Mouse (Mus musculus) kidney, postnatal 36 days (tissue): ENCODE data around the gene Adck1.
A peak's percentile ranks its signal among the peaks of the same experiment; 100 is the strongest.
"Not testable (repeated sequence)": the region's sequence is repeated elsewhere in the genome, so short reads cannot be mapped to it uniquely, and the experiment has no call there.

ENCODE experiments used
- DNase-seq, 2 experiments: peaks; one replicate each; pipeline ENCODE4 v3.0.0; 2021 to 2022; ENCODE audit warnings: mixed read lengths in 2 of 2

Gene Adck1

DNA sequence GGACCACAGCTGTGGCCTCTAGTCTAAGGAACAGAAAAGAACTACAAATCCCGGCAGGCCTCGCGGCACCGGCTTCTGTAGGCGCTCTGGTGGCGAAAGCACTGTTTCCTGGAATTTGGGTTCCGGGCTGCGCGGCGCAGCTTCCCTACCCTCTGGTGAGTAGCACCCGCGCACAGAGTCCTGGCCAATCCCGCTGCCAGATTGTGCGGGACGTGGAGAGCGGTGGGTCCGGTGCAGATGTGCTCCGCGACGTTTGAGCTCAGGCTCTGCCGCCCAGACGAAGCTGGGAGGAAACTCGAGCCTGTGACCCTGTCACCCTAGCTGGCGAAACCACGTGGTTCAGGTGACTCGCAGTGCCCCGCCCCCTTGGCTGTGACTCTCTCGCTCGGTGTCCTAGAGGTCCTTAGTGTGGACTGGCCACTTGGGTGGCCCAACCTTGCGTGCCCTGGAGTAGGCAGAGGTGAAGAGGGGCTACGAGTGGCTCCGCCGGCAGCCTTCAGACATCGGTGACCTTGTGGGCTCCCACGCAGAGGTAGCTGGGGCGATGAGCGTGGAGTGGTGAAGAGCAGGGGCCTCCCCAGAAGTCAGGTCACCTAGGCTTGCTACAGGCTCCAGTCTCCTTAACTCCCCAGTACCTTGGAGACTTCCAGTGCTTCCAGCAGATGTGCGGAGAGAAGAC, at the start of gene Adck1:
Adck1 (plus strand) TSS at position 114 of the 679 bp plus-strand sequence.
- peak; percentile 95 to 97 for DNase-seq

DNA sequence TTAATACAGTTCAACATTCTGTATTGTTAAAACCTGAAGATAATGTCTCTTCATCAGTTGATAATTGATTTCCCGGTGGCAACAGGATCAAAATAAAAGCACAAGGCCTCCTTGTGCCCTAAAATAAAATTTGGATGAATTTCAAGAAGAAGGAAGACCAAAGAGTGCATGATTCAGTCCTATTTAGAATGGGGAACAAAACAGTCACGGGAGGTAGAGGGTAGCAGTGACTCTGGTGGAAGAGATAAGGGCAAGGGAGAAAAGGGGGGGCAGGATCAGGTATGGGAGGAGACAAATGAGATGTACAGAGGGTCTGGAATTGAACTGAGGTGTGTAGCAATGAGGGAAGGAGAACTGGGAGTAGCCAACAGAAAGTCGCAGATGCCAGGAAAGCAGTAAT, 45.8 kb upstream of the Adck1 start:
- DNase-seq, result no peak

DNA sequence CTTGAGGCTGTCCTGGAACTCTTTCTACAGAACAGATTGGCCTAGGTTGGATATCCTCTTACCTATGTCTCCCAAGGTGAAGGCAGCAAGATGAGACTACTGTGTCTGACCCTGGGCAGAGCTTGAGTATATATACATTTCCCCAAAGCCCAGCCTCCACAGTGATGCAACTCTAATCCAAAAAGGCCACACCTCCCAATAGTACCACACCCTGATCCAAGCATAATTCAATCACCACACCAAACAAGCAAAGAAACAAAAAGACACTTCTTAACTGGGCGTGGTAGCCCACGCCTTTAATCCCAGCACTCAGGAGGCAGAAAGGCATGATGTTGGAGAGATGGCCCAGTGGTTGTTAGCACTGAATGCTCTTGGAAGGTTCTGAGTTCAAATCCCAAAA, 36.4 kb upstream of the Adck1 start, which contains the start of gene Gm5039:
Gm5039 (minus strand) TSS at position 101 of the 400 bp plus-strand sequence.
- DNase-seq, result not testable (repeated sequence)

DNA sequence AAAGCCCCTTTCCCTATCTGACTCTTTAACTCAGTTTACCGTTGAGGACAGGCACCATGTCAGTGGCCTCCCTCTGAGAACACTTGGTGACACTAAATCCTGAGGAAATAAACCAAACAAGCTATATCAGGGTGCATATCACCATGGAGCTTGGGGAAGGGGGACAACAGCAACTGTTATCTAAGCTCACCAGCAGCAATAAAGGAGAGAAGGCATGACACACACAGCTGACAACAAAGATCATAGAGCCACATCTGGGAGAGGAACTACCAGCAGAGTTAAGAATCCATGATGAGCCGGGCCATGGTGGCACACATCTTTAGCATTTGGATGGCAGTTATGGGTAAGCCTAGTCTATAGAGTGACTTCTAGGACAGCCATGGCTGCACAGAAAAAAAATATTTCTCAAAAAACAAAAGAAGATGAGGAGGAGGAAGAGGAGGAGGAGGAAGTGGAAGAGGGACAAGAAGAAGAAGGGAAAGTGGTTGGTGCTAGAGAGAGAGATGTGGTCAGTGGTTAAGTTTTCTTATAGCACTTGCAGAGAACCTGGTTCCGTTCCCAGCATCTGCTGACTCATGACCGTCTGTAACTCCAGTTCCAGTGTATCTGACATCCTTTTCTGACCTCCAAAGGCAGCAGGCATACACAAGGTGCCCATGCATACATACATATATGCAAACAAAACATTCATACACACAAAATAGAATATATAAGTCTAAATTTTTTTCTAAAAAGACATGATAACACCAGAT, 23.5 kb upstream of the Adck1 start:
- DNase-seq, result not testable (repeated sequence)

DNA sequence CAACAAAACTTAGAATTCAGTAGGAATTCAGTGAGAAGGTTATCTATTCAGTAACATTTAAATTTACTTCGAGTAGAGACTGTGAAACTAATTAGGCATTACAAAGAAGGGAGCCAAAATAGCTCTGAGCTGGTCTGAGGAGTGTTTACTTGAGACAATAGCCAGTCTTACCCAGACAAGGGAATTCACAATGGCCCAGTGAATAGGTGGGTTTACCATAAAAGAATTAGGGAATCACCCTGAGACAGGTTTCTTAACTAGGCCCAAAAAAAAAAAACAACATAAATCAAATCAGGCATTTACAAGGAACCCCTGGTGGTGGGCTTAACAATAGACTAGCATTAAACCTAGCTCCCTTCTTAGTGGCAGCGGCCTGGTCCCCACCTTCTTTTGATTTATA, 19.1 kb upstream of the Adck1 start:
- DNase-seq, result not testable (repeated sequence)

DNA sequence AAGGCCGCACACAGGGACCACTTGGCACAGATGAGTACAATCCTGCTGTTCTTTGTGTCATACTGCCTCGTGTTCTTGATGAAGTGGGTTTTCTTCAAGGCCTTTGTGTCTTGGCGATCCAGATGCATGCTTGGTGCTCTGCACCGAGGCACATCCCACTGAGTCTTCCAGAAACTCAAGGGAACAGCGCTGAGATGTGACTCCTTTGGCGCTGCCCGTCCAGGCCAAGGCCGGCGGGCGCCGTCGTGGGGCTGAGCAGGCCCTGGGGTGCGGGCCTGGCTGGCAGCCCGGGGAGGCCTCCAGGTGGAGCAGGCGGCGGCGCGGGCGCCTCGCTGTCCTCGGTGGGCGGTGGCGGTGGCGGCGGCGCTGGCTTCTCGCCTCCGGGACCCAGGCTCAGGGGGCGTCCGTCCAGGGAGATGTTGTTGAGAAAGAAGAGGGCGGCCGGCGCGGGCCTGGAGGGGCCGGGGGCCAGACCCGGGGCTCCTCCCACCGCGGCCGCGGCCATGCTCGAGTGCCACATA, 6.1 kb upstream of the Adck1 start:
- DNase-seq, result no peak

DNA sequence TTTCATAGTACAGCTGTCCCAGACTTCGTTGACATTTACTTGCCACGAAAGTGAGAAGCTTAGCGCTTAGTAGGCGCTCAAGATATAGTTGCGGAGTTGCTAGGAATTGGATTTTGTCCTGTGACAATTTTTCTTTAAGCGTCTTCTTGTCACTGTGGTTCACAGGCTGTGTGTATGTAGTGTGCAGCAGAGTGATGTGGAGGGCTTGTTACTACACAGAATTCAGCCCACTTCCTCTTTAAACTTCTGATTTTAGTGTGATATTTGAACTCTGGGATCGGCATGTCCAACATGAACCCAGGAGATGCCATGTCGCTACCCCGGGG, 729 bp downstream of the Adck1 start:
- DNase-seq, result no peak

DNA sequence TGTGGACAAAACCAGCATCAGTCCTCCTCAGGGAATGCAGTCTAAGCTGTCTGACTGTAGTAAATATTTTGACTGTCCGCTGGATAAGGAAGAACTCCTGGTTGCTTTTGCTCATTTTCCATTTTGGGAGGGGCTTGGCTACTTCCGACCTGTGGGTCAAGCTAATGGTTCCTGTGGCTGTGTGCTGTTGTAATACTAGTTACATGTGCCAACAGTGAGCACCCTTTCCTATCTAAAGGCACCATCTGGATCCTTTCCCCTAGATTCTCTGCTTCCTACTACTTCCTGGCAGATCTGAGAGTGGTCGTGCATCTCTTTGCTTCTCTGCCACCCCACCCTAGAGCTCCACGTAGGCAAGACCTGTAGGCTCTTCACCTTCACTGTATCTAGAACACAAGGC, 7.3 kb downstream of the Adck1 start:
- no peak for DNase-seq

DNA sequence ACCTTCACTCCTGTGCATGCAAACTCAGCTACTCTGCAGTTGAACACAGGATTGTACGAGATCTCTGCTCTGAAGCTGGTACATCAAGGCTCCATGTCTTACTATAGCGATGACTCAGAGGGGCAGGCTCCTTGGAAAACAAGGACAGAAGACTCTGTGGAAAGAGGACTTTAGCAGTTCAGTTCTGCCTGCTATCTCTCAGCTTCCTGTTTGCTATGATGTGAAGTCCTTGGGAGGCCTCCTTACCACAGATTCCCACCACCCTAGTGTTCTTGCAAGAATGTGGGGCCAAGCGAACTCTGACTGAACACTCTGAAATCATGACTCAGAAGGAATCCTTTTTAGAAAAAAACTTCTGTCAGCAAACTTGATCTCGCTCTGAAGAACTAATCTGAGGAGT, 8.3 kb downstream of the Adck1 start:
- DNase-seq, result peak in 1 of 2 experiments; percentile 17

DNA sequence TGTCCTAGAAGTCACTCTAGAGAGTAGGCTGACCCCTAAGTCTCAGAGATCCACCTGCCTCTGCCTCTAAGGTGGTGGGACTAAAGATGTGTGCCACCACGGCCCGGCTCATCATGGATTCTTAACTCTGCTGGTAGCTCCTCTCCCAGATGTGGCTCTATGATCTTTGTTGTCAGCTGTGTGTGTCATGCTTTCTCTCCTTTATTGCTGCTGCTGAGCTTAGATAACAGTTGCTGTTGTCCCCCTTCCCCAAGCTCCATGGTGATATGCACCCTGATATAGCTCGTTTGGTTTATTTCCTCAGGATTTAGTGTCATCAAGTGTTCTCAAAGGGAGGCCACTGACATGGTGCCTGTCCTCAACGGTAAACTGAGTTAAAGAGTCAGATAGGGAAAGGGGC, 9.3 kb downstream of the Adck1 start:
- not testable (repeated sequence) for DNase-seq

DNA sequence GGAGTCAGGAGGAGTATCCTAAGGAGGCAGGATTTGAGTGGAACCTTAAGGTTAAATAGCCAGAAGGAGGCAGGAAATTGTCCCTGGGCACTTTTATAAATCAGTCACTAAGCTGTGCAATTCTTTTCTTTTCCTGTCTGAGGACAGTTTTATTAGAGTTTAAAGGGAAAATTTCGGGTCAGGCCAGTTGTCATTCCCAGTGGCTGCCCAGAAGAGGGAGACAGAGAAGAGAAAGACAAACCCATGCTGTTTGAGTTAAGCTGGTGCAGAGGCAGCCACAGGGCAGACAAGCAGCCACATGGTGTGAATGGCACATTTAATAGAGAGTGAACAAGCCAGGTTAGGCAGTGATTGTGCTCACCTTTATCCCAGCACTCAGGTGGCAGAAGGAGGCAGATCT, 10.0 kb downstream of the Adck1 start:
- not testable (repeated sequence) for DNase-seq

DNA sequence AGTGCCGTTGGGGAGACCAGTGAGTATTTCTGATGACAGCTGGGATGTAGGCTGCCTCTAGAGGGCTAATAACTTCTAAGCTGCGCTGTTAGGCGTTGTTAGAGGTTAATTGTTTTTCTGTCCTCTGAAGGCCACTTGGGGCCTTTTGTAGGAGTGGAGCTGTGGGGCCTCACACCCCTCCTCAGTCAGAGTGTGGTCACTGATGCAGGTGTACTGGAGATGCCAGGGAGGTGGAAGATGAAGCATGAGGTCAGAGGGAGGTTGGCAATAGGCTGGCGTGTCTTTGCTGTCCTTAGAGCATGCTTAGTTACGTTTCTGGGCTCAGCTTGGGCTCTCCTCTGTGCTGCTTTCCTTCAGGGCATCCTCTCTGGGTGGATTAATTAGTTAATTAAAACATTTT, 11.7 kb downstream of the Adck1 start:
- DNase-seq, result no peak

DNA sequence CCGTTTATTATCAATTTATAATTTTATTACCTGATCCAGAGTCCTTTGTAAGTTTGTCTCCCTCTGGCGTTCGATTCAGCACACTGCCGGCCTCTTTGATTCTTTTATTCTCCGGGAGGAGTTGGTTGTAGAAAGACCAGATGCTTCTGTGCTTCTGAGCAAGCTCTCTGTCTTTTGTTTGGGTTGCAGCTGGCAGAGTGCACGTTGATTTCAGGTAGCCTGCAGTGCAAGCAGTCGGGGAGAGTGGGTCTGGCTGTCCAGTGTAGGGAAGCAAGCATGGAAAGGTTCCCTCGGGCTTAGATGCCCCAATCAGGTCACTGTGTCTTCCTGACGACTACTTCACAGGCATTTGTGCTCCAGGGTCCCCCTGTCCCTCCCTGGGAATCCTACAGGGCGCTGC, 16.5 kb downstream of the Adck1 start:
- peak in 1 of 2 experiments; percentile 42 for DNase-seq

DNA sequence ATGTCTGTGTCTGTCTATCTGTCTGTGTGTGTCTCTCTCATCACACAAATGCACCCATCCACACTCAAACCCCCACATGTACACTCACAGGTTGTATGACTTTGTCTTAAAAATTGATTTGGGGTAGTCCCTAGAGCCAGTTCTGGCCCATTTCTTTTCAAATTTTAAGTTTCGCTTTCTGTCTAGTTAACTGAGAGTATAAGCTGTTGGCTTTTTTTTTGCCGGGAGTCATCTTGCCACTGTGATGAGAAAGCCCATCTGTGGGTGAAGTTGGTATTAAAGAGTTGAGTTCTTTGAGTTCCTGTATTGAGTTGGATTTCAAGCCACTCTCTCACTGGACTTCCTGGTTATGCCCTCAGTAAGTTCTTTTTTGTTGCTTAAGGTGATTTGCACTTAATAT, 17.9 kb downstream of the Adck1 start:
- DNase-seq, result no peak

DNA sequence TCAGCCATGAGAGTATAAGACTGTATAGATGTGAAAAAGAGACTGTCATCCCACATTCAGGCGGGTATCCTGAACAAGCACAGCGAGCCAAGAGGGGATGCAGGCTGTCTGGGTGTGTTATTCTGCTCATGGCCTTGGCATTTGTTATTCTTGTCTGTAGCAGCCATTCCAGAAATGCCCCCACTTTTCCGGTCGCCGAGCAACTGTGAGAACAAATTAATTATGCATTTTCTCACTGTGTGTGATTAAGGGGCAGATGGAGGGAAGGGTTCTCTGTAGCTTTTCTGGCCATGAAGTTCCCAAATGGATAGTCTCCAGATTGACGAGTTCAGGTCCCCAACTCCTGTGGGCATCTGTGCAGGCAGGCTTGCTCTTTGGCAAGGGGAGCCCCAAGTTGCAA, 28.5 kb downstream of the Adck1 start:
- DNase-seq, result no peak

DNA sequence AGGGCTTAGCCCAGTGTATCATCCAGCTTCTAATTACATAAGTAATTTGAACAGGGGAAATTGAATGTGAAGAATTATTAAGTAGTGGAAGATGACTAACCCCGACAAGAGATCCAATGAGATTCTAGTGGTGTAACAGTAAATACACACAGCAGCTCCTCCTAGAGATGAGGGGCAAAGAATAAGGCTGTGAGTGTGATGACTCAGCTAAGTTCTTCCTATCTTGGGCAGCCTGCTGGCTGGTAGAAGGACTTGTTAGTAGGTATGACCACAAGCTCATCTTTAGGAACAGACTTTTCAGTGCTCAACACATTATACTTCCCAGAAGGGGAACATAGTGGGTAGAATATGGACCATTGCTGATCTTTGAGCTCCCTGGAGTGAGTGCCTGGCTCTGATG, 38.3 kb downstream of the Adck1 start:
- DNase-seq, result no peak

DNA sequence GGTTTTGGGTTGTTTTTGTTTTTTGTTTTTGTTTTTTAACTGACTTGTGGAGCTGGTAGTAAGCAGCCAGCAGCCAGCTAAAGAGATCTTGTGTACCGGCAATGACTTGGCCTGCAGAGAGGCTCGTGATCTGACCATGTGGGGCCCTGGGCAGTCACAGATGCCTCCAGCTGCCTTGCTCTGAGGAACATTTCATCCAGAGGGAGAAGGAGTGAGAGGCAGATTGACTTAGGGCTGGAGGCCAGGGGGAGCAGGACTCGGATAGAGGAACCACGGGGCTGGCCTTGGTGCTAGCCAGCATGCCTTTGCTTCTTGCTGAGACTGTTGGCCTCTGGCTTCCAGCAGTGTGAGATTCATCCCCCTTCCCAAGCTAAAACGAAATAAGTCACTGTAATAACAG, 43.2 kb downstream of the Adck1 start:
- DNase-seq, result no peak

DNA sequence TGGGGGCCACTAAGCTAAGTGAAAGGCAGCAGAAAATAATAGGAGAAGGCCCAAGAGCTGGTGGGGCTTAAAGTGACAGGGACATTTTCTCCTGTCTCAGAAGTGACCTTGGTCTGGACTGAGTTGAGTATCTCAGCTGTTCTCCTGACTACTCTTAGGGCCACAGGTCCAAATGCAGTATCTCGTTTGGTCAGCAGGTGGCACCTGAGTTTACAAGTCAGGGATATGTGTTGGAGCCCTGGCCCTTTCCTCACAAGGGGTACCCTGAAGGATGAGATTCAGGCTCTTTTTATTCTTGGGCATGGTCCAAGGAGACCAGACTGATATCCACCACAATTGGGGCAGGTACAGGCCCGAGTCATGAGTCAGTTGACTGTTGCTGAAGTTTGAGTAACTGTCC, 44.8 kb downstream of the Adck1 start:
- DNase-seq, result peak; percentile 63 to 87

DNA sequence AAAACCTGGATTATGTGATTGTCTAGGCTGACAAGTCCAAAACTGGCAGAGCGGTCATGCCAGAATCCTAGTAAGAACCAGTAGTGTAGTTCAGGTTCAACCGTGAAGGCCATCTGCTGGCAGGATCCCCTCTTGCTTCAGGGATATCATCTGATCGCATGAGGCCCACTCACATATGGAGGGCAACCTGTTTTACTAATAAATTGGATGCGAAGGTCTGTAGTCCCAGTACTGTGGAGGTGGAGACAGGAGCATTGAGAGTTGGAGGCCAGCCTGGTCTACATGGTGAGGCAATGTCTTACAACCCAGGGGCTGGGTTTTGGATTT, 47.6 kb downstream of the Adck1 start:
- DNase-seq, result no peak

DNA sequence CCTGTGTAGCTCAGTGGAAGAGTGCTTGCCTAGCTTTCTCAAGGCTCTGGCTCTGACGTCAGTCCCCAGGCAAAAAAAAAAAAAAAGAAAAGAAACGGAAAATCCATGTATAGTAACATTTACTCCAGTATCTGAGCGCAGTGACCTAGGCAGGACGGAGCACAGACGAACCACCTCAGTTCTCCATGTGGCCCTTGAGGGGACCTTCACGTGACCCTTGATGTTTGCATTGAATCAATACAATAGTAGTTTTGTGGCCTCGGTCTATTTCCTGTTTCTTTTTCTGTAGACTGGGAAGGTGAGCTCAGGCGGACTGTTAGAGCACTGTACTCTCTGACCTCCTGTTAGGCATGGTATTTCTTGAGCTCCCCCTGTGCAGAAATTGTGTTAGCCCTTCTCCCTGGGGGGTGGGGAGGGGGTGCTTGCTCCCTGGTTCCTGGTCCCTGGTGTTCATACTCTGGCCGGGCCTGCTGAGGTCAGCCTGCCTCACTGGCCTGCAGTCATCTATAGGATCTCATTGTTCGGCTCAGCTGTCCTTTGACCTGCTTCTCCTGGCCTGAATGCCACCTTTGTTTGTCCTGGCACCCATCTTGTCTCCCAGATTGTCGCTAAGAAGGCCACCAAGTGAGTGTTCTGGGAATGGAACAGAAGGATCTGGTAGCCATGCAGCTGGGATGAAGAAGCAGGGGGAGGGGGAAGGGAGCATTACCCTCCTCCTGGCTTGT, 48.1 kb downstream of the Adck1 start:
- no peak for DNase-seq

DNA sequence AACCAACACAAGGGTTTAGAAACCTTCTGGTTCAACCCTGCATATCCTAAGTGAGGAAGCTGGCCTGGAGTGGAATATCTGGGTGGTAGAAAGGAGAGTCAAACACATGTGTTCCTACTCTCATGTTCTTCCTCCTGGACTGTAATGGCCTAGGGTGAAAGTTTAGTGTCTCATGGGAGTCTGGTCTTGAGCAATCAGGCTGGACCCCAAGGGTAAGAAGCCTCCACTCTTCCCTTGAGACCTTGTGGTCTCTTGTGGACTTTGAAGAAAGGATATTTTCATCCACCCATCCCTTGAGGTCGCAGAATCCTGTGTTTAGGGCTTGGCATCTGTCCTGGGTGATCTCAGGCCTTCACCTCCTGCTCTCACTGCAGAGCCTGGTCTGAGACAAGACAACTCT, 52.9 kb downstream of the Adck1 start:
- no peak for DNase-seq

DNA sequence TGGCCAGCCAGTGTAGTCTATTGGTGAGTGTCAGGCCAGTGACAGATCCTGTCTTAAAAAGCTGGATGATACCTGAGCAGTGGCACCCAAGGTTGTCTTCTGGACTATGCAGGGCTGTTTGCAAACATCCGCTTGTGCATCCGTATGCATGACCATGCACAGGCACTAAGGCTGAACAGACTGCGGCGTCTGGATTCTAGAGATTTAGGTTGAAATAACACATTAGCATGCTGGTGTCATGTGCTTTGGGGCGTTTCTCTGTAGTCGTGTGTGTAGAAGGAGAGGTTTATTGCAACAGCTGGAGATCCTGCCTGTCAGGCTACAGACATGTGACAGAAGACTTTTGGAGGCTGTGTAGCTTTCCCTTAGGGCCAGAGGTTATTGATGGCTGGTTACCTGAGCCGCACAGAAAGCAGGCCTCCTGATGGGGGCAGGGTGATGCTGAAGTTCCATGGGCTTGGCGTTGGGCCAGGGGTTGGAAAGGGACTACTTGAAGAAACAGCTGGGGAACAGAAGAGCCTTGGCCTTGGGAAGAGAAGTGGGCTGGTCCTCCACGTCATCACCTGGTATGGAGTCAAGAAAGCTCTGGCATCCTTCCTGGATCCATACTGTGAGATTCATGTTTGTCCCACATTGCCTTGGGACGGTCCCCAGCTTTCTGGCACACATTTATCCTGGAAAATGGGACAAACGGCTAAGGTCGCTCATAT, 59.7 kb downstream of the Adck1 start:
- DNase-seq, result peak; percentile 8 to 45

DNA sequence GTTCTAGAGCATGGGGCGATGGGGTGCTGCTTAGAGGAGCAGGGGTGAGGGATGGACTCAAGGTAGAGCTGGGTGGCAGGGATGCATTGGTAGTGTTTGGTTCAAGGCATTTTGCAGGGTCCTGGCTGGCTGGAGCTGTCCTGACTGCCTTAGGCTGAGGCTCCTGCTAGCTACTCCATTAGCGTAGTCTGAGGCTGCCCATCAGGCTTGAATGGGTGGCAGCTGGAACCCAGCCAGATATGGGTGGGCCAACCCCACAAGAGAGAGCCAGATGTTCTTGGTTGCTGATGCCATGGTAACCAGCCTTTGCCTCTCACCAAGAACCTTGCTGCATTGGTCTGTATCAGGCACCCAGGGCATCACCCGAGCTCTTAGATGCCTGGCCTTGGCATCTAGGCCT, 66.6 kb downstream of the Adck1 start:
- DNase-seq, result no peak
